Mouse (Mus musculus) c-Kit-negative CD71-positive TER-119-positive erythroid progenitor cells, embryonic 14.5 days (primary cell): ENCODE results near the gene Hgfac.

Experiments used
- DNase-seq: peaks from one replicate; pipeline ENCODE4 v3.0.0-alpha.2; 2013; ENCODE audit warnings: low read depth, low spot score

Gene Hgfac

GRCm38 (mm10) chr5:35041268-35041829 is at the start of gene Hgfac:
Gene Hgfac, plus strand, starts transcription at chr5:35041509.
- DNase-seq, result no peak

GRCm38 (mm10) chr5:34998754-34999153 is 42.6 kb upstream of the Hgfac start:
- no peak for DNase-seq

- DNase-seq, result no peak
These were observed 42.0 kb upstream of the Hgfac start for GRCm38 (mm10) chr5:34999281-34999680.

GRCm38 (mm10) chr5:35000323-35000722 is 41.0 kb upstream of the Hgfac start:
- DNase-seq, result no peak

GRCm38 (mm10) chr5:35001144-35001543 is 40.2 kb upstream of the Hgfac start:
- no peak for DNase-seq

- DNase-seq, result no peak
These were observed 37.6 kb upstream of the Hgfac start for GRCm38 (mm10) chr5:35003611-35004162.

- DNase-seq, result no peak
These were observed 36.5 kb upstream of the Hgfac start for GRCm38 (mm10) chr5:35004769-35005168.

GRCm38 (mm10) chr5:35005659-35006058 is 35.6 kb upstream of the Hgfac start:
- DNase-seq, result no peak

GRCm38 (mm10) chr5:35006599-35006998 is 34.7 kb upstream of the Hgfac start:
- DNase-seq, result no peak

GRCm38 (mm10) chr5:35009163-35009562 is 32.1 kb upstream of the Hgfac start:
- no peak for DNase-seq

- DNase-seq, result no peak
These were observed 30.7 kb upstream of the Hgfac start for GRCm38 (mm10) chr5:35010656-35011055.

GRCm38 (mm10) chr5:35011156-35011923 is 30.0 kb upstream of the Hgfac start:
- DNase-seq, result no peak

GRCm38 (mm10) chr5:35014036-35014435 is 27.3 kb upstream of the Hgfac start:
- DNase-seq, result no peak

GRCm38 (mm10) chr5:35019673-35020300 is 21.5 kb upstream of the Hgfac start:
- DNase-seq, result no peak

GRCm38 (mm10) chr5:35020410-35021241 is 20.7 kb upstream of the Hgfac start:
- DNase-seq, result no peak

- DNase-seq, result no peak
These were observed 16.3 kb upstream of the Hgfac start for GRCm38 (mm10) chr5:35024975-35025374.

GRCm38 (mm10) chr5:35029303-35029702 is 12.0 kb upstream of the Hgfac start:
- DNase-seq, result no peak

- no peak for DNase-seq
These were observed 11.6 kb upstream of the Hgfac start for GRCm38 (mm10) chr5:35029755-35030154.

- DNase-seq, result no peak
These were observed 8.2 kb upstream of the Hgfac start for GRCm38 (mm10) chr5:35033068-35033467.

GRCm38 (mm10) chr5:35033619-35034018 is 7.7 kb upstream of the Hgfac start:
- no peak for DNase-seq

- no peak for DNase-seq
These were observed 6.2 kb upstream of the Hgfac start for GRCm38 (mm10) chr5:35035141-35035540.

- no peak for DNase-seq
These were observed 5.5 kb upstream of the Hgfac start for GRCm38 (mm10) chr5:35035795-35036194.
